Mouse (Mus musculus) sigmoid colon, adult 10 weeks (tissue): Measurements from ENCODE around the gene Gm12887. TPM values are rescaled to one million over a fixed set of nuclear protein-coding genes. Genes with fewer than 3 reads are reported as not detected.

Experiments used
- polyA plus RNA-seq: library from polyadenylated mRNA; stranded (reverse); fragments of 350-450 nt; fragmentation: Illumina TruSeq; extraction: RNeasy Lipid Tissue Mini Kit (QIAGEN cat#74804); gene quantifications from one replicate; pipeline ENCODE4 v1.2.3, GENCODE M21; 2014; ENCODE audit warnings: low read depth, low replicate concordance

The Gm12887 gene
- polyA plus RNA-seq = not detected

GRCm38 (mm10) chr4:121622003-121622402 lies at the start of gene Gm12887:
Gm12887 (minus strand) TSS chr4:121622103.

Other genes with a start within 250 kb of the Gm12887 start
- gene Gm12886, start 199.0 kb downstream of the Gm12887 start, polyA plus RNA-seq = not detected